Mouse (Mus musculus): ENCODE results near the gene Rpl18a. TPM values are rescaled to one million over a fixed set of nuclear protein-coding genes. Genes with fewer than 3 reads are reported as not detected.
"Not testable (repeated sequence)": the region's sequence is repeated elsewhere in the genome, so short reads cannot be mapped to it uniquely, and the experiment has no call there.

The Rpl18a gene
- polyA plus RNA-seq, 1 experiment from 2014 or later: 5,375 TPM

- Histone ChIP-seq H3K9me3 (ENCODE audit: control insufficient read depth, low read length) (no peaks in the 10 kb centered on the region), H3K9ac (ENCODE audit: low read depth, low read length) (peak overlapping the region; percentile 45; the same call in 1 of the 2 replicates), H3K4me1 (ENCODE audit: control insufficient read depth, insufficient read depth, low read length) (peaks cover 8% of the 10 kb centered on the region), H3K27ac (ENCODE audit: low read depth, low read length) (no peak overlapping the region), H3K36me3 (ENCODE audit: control insufficient read depth, insufficient read depth, low read length) (peaks cover 26% of the 10 kb centered on the region), H3K27me3 (ENCODE audit: control insufficient read depth, insufficient read depth, low read length) (no peaks in the 10 kb centered on the region), H3K4me2 (replicated peaks; ENCODE audit: low read depth, low read length) (peak overlapping the region; percentile 63; the same call in 1 of the 2 replicates), H3K4me3 (ENCODE audit: low read length) (no peak overlapping the region)
- ATAC-seq (ENCODE audit: low FRiP score, low TSS enrichment): no peak
- WGBS: 52% methylated on average over 2 of the region's 2 CpGs
Measured at GRCm38 (mm10) chr8:70898661-70899198, 1.5 kb upstream of the Rpl18a start.

- Histone ChIP-seq H3K4me3 (ENCODE audit: low read length) (peak overlapping the region; percentile 69), H3K27me3 (ENCODE audit: control insufficient read depth, insufficient read depth, low read length) (peaks cover 6% of the 10 kb centered on the region; the same call in 1 of the 2 replicates), H3K27ac (ENCODE audit: low read depth, low read length) (peak overlapping the region; percentile 78; the same call in 1 of the 2 replicates), H3K4me1 (ENCODE audit: control insufficient read depth, insufficient read depth, low read length) (peaks cover 8% of the 10 kb centered on the region), H3K9me3 (ENCODE audit: control insufficient read depth, low read length) (no peaks in the 10 kb centered on the region), H3K9ac (ENCODE audit: low read depth, low read length) (peak overlapping the region; percentile 97), H3K36me3 (ENCODE audit: control insufficient read depth, insufficient read depth, low read length) (peaks cover 29% of the 10 kb centered on the region), H3K4me2 (replicated peaks; ENCODE audit: low read depth, low read length) (peak overlapping the region; percentile 63)
- under 1% methylated on average over 20 of the region's 20 CpGs for WGBS
- ATAC-seq (ENCODE audit: low FRiP score, low TSS enrichment): peak; percentile 26
Measured at GRCm38 (mm10) chr8:70897681-70898413, 635 bp upstream of the Rpl18a start.

- 4% methylated on average over 25 of the region's 25 CpGs for WGBS
Measured at GRCm38 (mm10) chr8:70896316-70897020, 744 bp downstream of the Rpl18a start.

GRCm38 (mm10) chr8:70895571-70896259, 1.5 kb downstream of the Rpl18a start:
- H3K9ac ChIP-seq (ENCODE audit: low read depth, low read length): peak overlapping the region; percentile 97; the same call in 1 of the 2 replicates
- not testable (repeated sequence) for H3K9me3 ChIP-seq (ENCODE audit: control insufficient read depth, low read length); ATAC-seq (ENCODE audit: low FRiP score, low TSS enrichment); H3K27ac ChIP-seq (ENCODE audit: low read depth, low read length)
- peak overlapping the region; percentile 69 for H3K4me3 ChIP-seq (ENCODE audit: low read length)
- WGBS: 75% methylated on average over 24 of the region's 24 CpGs
- peaks cover 27% of the 10 kb centered on the region for H3K27me3 ChIP-seq (ENCODE audit: control insufficient read depth, insufficient read depth, low read length)
- H3K4me1 ChIP-seq (ENCODE audit: control insufficient read depth, insufficient read depth, low read length): peaks cover 21% of the 10 kb centered on the region
- peaks cover 29% of the 10 kb centered on the region for H3K36me3 ChIP-seq (ENCODE audit: control insufficient read depth, insufficient read depth, low read length)
- H3K4me2 ChIP-seq (replicated peaks; ENCODE audit: low read depth, low read length): peak overlapping the region; percentile 95

More at GRCm38 (mm10) chr8:70896316-70897020, 744 bp downstream of the Rpl18a start:
- peaks cover 21% of the 10 kb centered on the region for H3K4me1 ChIP-seq (ENCODE audit: control insufficient read depth, insufficient read depth, low read length)
- peaks cover 29% of the 10 kb centered on the region for H3K36me3 ChIP-seq (ENCODE audit: control insufficient read depth, insufficient read depth, low read length)
- H3K4me2 ChIP-seq (replicated peaks; ENCODE audit: low read depth, low read length): peak overlapping the region; percentile 95
- H3K9ac ChIP-seq (ENCODE audit: low read depth, low read length): peak overlapping the region; percentile 97
- H3K9me3 ChIP-seq (ENCODE audit: control insufficient read depth, low read length): no peaks in the 10 kb centered on the region
- peak overlapping the region; percentile 69 for H3K4me3 ChIP-seq (ENCODE audit: low read length)
- peak overlapping the region; percentile 77; the same call in 1 of the 2 replicates for H3K27ac ChIP-seq (ENCODE audit: low read depth, low read length)
- H3K27me3 ChIP-seq (ENCODE audit: control insufficient read depth, insufficient read depth, low read length): peaks cover 20% of the 10 kb centered on the region
- no peak for ATAC-seq (ENCODE audit: low FRiP score, low TSS enrichment)

GRCm38 (mm10) chr8:70894771-70895545, 2.3 kb downstream of the Rpl18a start:
- peaks cover 21% of the 10 kb centered on the region for H3K4me1 ChIP-seq (ENCODE audit: control insufficient read depth, insufficient read depth, low read length)
- no peaks in the 10 kb centered on the region for H3K9me3 ChIP-seq (ENCODE audit: control insufficient read depth, low read length)
- H3K27ac ChIP-seq (ENCODE audit: low read depth, low read length): no peak overlapping the region
- no peak overlapping the region for H3K4me3 ChIP-seq (ENCODE audit: low read length)
- H3K9ac ChIP-seq (ENCODE audit: low read depth, low read length): no peak overlapping the region
- H3K36me3 ChIP-seq (ENCODE audit: control insufficient read depth, insufficient read depth, low read length): peaks cover 29% of the 10 kb centered on the region
- H3K4me2 ChIP-seq (replicated peaks; ENCODE audit: low read depth, low read length): no peak overlapping the region
- H3K27me3 ChIP-seq (ENCODE audit: control insufficient read depth, insufficient read depth, low read length): peaks cover 32% of the 10 kb centered on the region
- no peak for ATAC-seq (ENCODE audit: low FRiP score, low TSS enrichment)
- WGBS: 70% methylated on average over 8 of the region's 8 CpGs

- Histone ChIP-seq H3K27me3 (ENCODE audit: control insufficient read depth, insufficient read depth, low read length) (peaks cover 32% of the 10 kb centered on the region), H3K9ac (ENCODE audit: low read depth, low read length) (no peak overlapping the region), H3K4me3 (ENCODE audit: low read length) (no peak overlapping the region), H3K4me2 (replicated peaks; ENCODE audit: low read depth, low read length) (no peak overlapping the region), H3K4me1 (ENCODE audit: control insufficient read depth, insufficient read depth, low read length) (peaks cover 21% of the 10 kb centered on the region), H3K9me3 (ENCODE audit: control insufficient read depth, low read length) (no peaks in the 10 kb centered on the region), H3K27ac (ENCODE audit: low read depth, low read length) (no peak overlapping the region), H3K36me3 (ENCODE audit: control insufficient read depth, insufficient read depth, low read length) (peaks cover 29% of the 10 kb centered on the region)
- WGBS: 63% methylated on average over 2 of the region's 2 CpGs
- no peak for ATAC-seq (ENCODE audit: low FRiP score, low TSS enrichment)
Measured at GRCm38 (mm10) chr8:70894385-70894720, 2.9 kb downstream of the Rpl18a start.

GRCm38 (mm10) chr8:70893656-70894384, 3.4 kb downstream of the Rpl18a start:
- Histone ChIP-seq H3K9ac (ENCODE audit: low read depth, low read length) (no peak overlapping the region), H3K4me2 (replicated peaks; ENCODE audit: low read depth, low read length) (no peak overlapping the region), H3K4me3 (ENCODE audit: low read length) (no peak overlapping the region), H3K9me3 (ENCODE audit: control insufficient read depth, low read length) (no peaks in the 10 kb centered on the region), H3K27ac (ENCODE audit: low read depth, low read length) (no peak overlapping the region), H3K4me1 (ENCODE audit: control insufficient read depth, insufficient read depth, low read length) (peaks cover 21% of the 10 kb centered on the region), H3K27me3 (ENCODE audit: control insufficient read depth, insufficient read depth, low read length) (peaks cover 32% of the 10 kb centered on the region), H3K36me3 (ENCODE audit: control insufficient read depth, insufficient read depth, low read length) (peaks cover 29% of the 10 kb centered on the region)
- peak; percentile 33 for ATAC-seq (ENCODE audit: low FRiP score, low TSS enrichment)
- 37% methylated on average over 12 of the region's 12 CpGs for WGBS
